10 mouse cellular contexts compared by ENCODE assay signal in genomic region chr13:104822411-104822838, GRCm38 (mm10). TPM values are rescaled to one million over a fixed set of nuclear protein-coding genes. Genes with fewer than 3 reads are reported as not detected.
A peak's percentile ranks its signal among the peaks of the same experiment; 100 is the strongest.
DNase-seq lines count a peak whose midpoint lies in the region; ATAC-seq lines count a peak whose summit lies in the region.
"Had no signal": no experiment of that assay in that cellular context is flagged by ENCODE, and none has a peak within 500 bp of the region (broad histone marks: within the 10 kb centered on the region; RNA-seq: fewer than 3 reads in every experiment).

No protein-coding gene starts in this region.

- H3K4me1 ChIP-seq in kidney, embryonic 15.5 days: peaks cover 22% of the 10 kb centered on the region
- H3K4me1 ChIP-seq in hindbrain, embryonic 11.5 days (replicated peaks; ENCODE audit: control insufficient read depth, insufficient read depth, low read length): no peaks in the 10 kb centered on the region
- peaks cover 9% of the 10 kb centered on the region for H3K4me1 ChIP-seq in midbrain, embryonic 14.5 days (ENCODE audit: control insufficient read depth, insufficient read depth, low read length)

- H3K27me3 ChIP-seq in kidney, embryonic 15.5 days: no peaks in the 10 kb centered on the region
- H3K27me3 ChIP-seq in hindbrain, embryonic 11.5 days (ENCODE audit: control insufficient read depth, insufficient read depth, low read length): no peaks in the 10 kb centered on the region
- no peaks in the 10 kb centered on the region for H3K27me3 ChIP-seq in midbrain, embryonic 14.5 days (ENCODE audit: control insufficient read depth, insufficient read depth, low read length)

- peak; percentile 77 for ATAC-seq in kidney, embryonic 15.5 days (replicated peaks; ENCODE audit: low FRiP score)
- ATAC-seq in hindbrain, embryonic 11.5 days (ENCODE audit: low FRiP score): peak; percentile 46
- no peak; the same call in 1 of the 2 replicates for ATAC-seq in midbrain, embryonic 14.5 days (ENCODE audit: low FRiP score, low TSS enrichment)

- DNase-seq in kidney, postnatal 14 days: no peak
- peak; percentile 52 for DNase-seq in brain, adult 2 months (ENCODE audit: low read depth, low spot score)
- DNase-seq in hindbrain, embryonic 11.5 days (ENCODE audit: low spot score): peak; percentile 25
- peak; percentile 45 for DNase-seq in midbrain, embryonic 14.5 days
- DNase-seq in gastrocnemius, postnatal 25 days: no peak
- DNase-seq in left cerebral cortex, postnatal 14 days (ENCODE audit: low spot score in 2 of 2): no peak
- DNase-seq in thymus, postnatal 4 days: no peak
- DNase-seq: lung, postnatal 4 days had no signal

- H3K9ac ChIP-seq in kidney, embryonic 15.5 days: no peak overlapping the region
- no peak overlapping the region for H3K9ac ChIP-seq in hindbrain, embryonic 11.5 days (ENCODE audit: low read depth, low read length)
- H3K9ac ChIP-seq in midbrain, embryonic 14.5 days (replicated peaks; ENCODE audit: low read length): no peak overlapping the region

- H3K9me3 ChIP-seq in kidney, embryonic 15.5 days (replicated peaks): no peaks in the 10 kb centered on the region; the same call in 1 of the 2 replicates
- H3K9me3 ChIP-seq in hindbrain, embryonic 11.5 days (ENCODE audit: control insufficient read depth, low read length): no peaks in the 10 kb centered on the region
- no peaks in the 10 kb centered on the region for H3K9me3 ChIP-seq in midbrain, embryonic 14.5 days (ENCODE audit: control insufficient read depth, low read length)

- no peak overlapping the region for H3K4me3 ChIP-seq in kidney, embryonic 15.5 days (replicated peaks)
- no peak overlapping the region for H3K4me3 ChIP-seq in hindbrain, embryonic 11.5 days (ENCODE audit: low read depth, low read length)
- no peak overlapping the region for H3K4me3 ChIP-seq in midbrain, embryonic 14.5 days (replicated peaks; ENCODE audit: low read depth, low read length)

- intact Hi-C loops in left cerebral cortex, postnatal 14 days (cut with DNase I): no loop called here

- 20% methylated on average over 8 of the region's 8 CpGs for WGBS in kidney, embryonic 15.5 days
- WGBS in hindbrain, embryonic 11.5 days: 20% methylated on average over 7 of the region's 8 CpGs
- 28% methylated on average over 8 of the region's 8 CpGs for WGBS in midbrain, embryonic 14.5 days

- peaks cover 21% of the 10 kb centered on the region for H3K36me3 ChIP-seq in kidney, embryonic 15.5 days
- peaks cover 3% of the 10 kb centered on the region; the same call in 1 of the 2 replicates for H3K36me3 ChIP-seq in hindbrain, embryonic 11.5 days (ENCODE audit: control insufficient read depth, insufficient read depth, low read length)
- peaks cover 10% of the 10 kb centered on the region for H3K36me3 ChIP-seq in midbrain, embryonic 14.5 days (ENCODE audit: control insufficient read depth, insufficient read depth, low read length)

- peak overlapping the region; percentile 31 for H3K4me2 ChIP-seq in kidney, embryonic 15.5 days
- H3K4me2 ChIP-seq in hindbrain, embryonic 11.5 days (replicated peaks; ENCODE audit: low read depth, low read length): no peak overlapping the region
- no peak overlapping the region for H3K4me2 ChIP-seq in midbrain, embryonic 14.5 days (ENCODE audit: low read length)

- H3K27ac ChIP-seq in kidney, embryonic 15.5 days: peak overlapping the region; percentile 63
- no peak overlapping the region for H3K27ac ChIP-seq in hindbrain, embryonic 11.5 days (ENCODE audit: low read depth, low read length)
- no peak overlapping the region for H3K27ac ChIP-seq in midbrain, embryonic 14.5 days (replicated peaks; ENCODE audit: low read depth, low read length)

RNA-seq across cellular contexts. Expression of gene Cwc27, which starts 5.5 kb away (rescaled TPM):
- 29.6 and 31.7 TPM in 2 replicates for polyA plus RNA-seq in kidney, embryonic 15.5 days (2015; fragmentation: Nextera tagmentation; extraction: Ambion mirVana)
- polyA plus RNA-seq in hindbrain, embryonic 11.5 days (2014; fragmentation: Nextera tagmentation; extraction: Ambion mirVana): 33.5 and 33.6 TPM in 2 replicates
- 24.0 and 26.5 TPM in 2 replicates for polyA plus RNA-seq in midbrain, embryonic 14.5 days (2014; fragmentation: Nextera tagmentation; extraction: Ambion mirVana)
- total RNA-seq in gastrocnemius, postnatal 25 days (2021): 1 to 10 TPM; 7.9 to 9.8 TPM
- total RNA-seq in left cerebral cortex, postnatal 14 days (2021): 10 to 100 TPM; 17.4 to 18.4 TPM

RNA-seq across cellular contexts. Expression of gene Srek1ip1, which starts 30.1 kb away (rescaled TPM):
- polyA plus RNA-seq in kidney, embryonic 15.5 days (2015; fragmentation: Nextera tagmentation; extraction: Ambion mirVana): 25.2 and 28.1 TPM in 2 replicates
- 17.8 and 19.7 TPM in 2 replicates for polyA plus RNA-seq in hindbrain, embryonic 11.5 days (2014; fragmentation: Nextera tagmentation; extraction: Ambion mirVana)
- polyA plus RNA-seq in midbrain, embryonic 14.5 days (2014; fragmentation: Nextera tagmentation; extraction: Ambion mirVana): 16.5 and 17.3 TPM in 2 replicates
- 10 to 100 TPM; 11.0 to 11.8 TPM for total RNA-seq in gastrocnemius, postnatal 25 days (2021)
- total RNA-seq in left cerebral cortex, postnatal 14 days (2021): 10 to 100 TPM; 13.8 to 14.0 TPM

RNA-seq across cellular contexts. Expression of gene Shisal2b, which starts 41.3 kb away (rescaled TPM):
- 0.71 and 1.2 TPM in 2 replicates for polyA plus RNA-seq in kidney, embryonic 15.5 days (2015; fragmentation: Nextera tagmentation; extraction: Ambion mirVana)
- 0.20 TPM in 1 of 2 replicates, not detected in the other for polyA plus RNA-seq in hindbrain, embryonic 11.5 days (2014; fragmentation: Nextera tagmentation; extraction: Ambion mirVana)
- polyA plus RNA-seq in midbrain, embryonic 14.5 days (2014; fragmentation: Nextera tagmentation; extraction: Ambion mirVana): 0.86 and 1.9 TPM in 2 replicates
- under 1 TPM in 1 of 2 experiments, not detected in 1; 0.36 TPM for total RNA-seq in gastrocnemius, postnatal 25 days (2021)
- 1 to 10 TPM in 1 of 2 experiments, under 1 TPM in 1; 0.53 to 2.6 TPM for total RNA-seq in left cerebral cortex, postnatal 14 days (2021)
- total RNA-seq: granulocyte monocyte progenitor cell, adult 5-6 weeks had no signal

Comparison
In these comparisons a context has a peak if more than half of its experiments do, and no peak if none do; other contexts are left out.
1. DNase-seq: peak in brain, adult 2 months (single experiment), hindbrain, embryonic 11.5 days (single experiment) and midbrain, embryonic 14.5 days (single experiment); none in kidney, postnatal 14 days (single experiment), gastrocnemius, postnatal 25 days (single experiment), left cerebral cortex, postnatal 14 days (0 of 2) and thymus, postnatal 4 days (single experiment).